Mouse (Mus musculus) Patski (cell line): Measurements from ENCODE around the gene Dtx2. TPM values are rescaled to one million over a fixed set of nuclear protein-coding genes. Genes with fewer than 3 reads are reported as not detected.
"Not testable (repeated sequence)": the region's sequence is repeated elsewhere in the genome, so short reads cannot be mapped to it uniquely, and the experiment has no call there.

Source experiments
- ATAC-seq: fragments of 100-300 bp; one replicate; pipeline ENCODE4 v1.8.0; 2021
- CTCF ChIA-PET: fragments of 350-600 bp; sonication (Branson Sonifier 250); formaldehyde crosslinking; loops from one replicate; lab custom pipeline; 2022; ENCODE audit warnings: inconsistent platforms; lab: Charles Lee
- POLR2A ChIA-PET: fragments of 350-600 bp; sonication (Branson Sonifier 250); formaldehyde crosslinking; loops from one replicate; lab custom pipeline; 2022; ENCODE audit warnings: antibody characterized with exemption, inconsistent platforms; lab: Charles Lee
- DNase-seq: peaks from one replicate; pipeline ENCODE4 v3.0.0-alpha.2; 2011; ENCODE audit warnings: low read depth, low spot score
- H3K27me3 ChIP-seq: fragments of 371-371 bp; one replicate; pipeline ENCODE4 v1.5.1; 2021
- CTCF ChIP-seq: fragments of 100-300 bp; IDR thresholded peaks from one replicate; pipeline ENCODE4 v1.5.1; 2021
- in situ Hi-C: fragments of 300-500 bp; cut with MboI; formaldehyde crosslinking; loops from 3 replicates; pipeline ENCODE4 v1.11.1; 2018; ENCODE audit warnings: low pct_unique_long_range_greater_than_20kb, mixed read lengths
- polyA plus RNA-seq: library from polyadenylated mRNA; unstranded; gene quantifications from one replicate; pipeline ENCODE4 v1.2.3, GENCODE M21; 2021

The Dtx2 gene
- polyA plus RNA-seq, 1 experiment from 2014 or later = 22.2 TPM

DNA sequence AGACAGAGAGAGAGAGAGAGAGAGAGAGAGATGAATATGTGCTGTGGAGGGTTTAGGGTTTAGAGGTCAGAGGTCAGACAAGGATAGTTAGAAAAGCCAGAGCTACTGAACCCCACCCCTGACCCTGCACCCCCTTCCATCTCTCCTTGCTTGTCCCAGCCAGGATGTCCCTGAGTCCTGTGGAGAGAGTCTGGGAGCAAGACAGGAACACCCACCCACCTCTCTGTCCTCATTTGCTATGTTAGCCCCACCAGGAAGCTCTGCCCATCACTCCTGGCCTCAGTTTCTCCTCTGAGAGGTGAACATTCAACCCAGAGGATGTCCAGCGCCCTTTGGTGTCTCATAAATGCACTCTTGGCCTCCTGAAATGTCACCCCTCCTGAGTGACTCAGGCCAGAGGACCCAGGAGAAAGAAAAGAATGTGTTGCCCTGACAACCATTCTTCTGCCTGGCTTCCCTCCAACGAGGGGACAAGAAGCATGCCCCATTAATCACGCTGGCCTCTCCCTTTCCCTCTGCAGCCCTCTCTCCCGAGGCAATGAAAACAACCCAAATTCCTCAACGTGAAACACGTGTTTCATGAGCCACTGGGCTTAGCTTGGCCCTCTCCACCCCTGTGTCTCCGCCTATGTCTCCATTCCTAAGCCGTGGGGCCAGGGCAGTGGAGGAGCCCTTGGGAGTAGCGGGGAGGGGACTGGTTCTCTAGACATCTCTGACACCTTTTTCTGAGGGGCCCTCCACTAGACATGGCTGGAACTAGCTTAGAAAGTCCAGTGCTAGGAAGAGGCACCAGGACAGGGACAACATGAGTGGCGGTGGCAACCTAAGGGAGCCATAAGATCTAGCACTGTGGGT lies 56.9 kb downstream of the Dtx2 start:
- H3K27me3 ChIP-seq = no peaks in the 10 kb centered on the region
- no peak for TF ChIP-seq CTCF
- ChIA-PET POLR2A (interaction anchor here (0.6 to 2.1 kb wide), 4 partner anchors 32 to 311 kb away, joined by 3 to 4 read pairs (median 3); partner anchors contain the start of gene Orai2), CTCF (interaction anchor here (1.3 to 4.9 kb wide), 3 partner anchors 10 to 174 kb away, joined by 3 to 35 read pairs (median 4); no protein-coding TSS in a partner anchor)
- in situ Hi-C loops = no loop called here
- DNase-seq (peak; percentile 100), ATAC-seq (peak; percentile 86)

DNA sequence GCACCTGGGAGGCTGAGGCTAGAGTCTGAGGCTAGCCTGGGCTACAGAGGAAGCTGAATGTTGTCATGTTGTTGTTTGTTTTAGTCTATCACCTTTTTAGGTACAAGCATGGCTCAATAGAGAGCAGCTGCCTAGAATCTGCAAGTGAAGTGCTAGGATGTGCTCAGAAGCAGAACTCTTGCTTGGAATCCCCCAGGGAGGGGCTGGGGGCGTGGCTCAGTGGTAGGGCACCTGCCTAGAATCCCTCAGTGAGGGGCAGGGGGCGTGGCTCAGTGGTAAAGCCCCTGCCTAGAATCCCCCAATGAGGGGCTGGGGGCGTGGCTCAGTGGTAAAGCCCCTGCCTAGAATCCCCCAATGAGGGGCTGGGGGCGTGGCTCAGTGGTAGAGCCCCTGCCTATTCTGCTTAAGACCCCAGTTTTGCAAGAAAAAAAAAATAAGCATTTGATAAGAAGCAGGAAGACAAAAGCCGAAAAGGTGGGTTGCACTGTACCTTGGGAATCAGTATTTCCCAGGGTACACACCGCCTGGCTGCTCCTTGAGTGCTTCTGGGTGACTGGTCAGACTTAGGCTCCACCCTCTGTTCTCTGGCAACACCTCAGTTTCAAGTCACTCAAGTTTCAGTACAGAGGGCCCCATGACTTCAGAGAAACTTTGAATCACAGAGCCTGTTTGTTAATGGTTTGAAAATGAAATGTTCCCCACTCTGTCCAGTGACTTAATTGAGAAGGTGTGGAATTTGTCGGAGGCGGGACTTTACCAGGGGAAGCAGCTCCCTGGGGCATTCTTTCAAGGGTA lies 58.5 kb downstream of the Dtx2 start:
- ChIA-PET CTCF (interaction anchor here (0.8 to 4.9 kb wide), 3 partner anchors 8 to 66 kb away, joined by 3 to 35 read pairs (median 3); no protein-coding TSS in a partner anchor), POLR2A (interaction anchor here (0.7 kb wide), 1 partner anchor 36 kb away, joined by 4 read pairs; no protein-coding TSS in a partner anchor)
- peak; percentile 42 for ATAC-seq
- no peak for TF ChIP-seq CTCF
- in situ Hi-C loops = no loop called here
- DNase-seq = peak; percentile 91
- no peaks in the 10 kb centered on the region for H3K27me3 ChIP-seq

DNA sequence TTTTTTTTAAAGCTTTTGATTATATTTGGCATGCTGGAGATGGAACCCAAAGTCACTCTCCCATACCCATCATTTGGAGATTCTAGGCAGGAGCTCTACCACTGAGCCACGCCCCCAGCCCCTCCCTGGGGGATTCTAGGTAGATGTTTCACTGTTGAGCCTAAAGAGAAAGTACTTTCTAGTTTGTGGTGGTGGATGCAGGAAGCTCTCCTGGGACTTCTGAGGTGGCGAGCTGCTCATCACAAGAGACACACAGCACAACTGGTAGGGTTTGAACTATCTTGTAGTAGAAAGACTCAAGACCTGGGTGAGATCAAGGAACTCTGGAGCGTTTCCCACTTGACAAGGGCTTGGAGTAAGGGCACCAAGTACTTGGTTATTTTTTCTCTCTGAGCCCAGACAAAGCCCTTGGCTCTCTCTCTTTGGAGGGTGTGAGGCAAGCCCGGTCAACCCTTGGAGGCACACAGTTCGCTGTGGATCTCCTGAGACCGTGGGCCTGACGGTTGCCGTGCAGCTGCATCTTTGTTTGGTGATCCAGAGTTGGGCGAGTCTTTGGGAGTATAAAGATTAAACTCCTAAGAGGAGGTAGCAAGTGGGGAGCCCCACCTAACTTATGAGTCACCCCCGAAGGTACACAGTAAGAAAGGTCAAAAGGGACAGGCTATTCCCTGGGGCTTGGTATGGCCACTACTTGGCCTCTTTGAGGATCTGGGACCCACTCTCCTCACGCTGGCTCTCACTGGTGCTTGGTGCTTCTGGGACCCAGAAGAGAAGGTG lies 59.9 kb downstream of the Dtx2 start, which contains the start of gene Upk3bl:
TSS of gene Upk3bl (plus strand) at position 192 of the 777 bp plus-strand sequence.
- no peaks in the 10 kb centered on the region for H3K27me3 ChIP-seq
- ChIA-PET CTCF (interaction anchor here (1.0 to 1.8 kb wide), 3 partner anchors 9 to 68 kb away, joined by 3 to 7 read pairs (median 4); no protein-coding TSS in a partner anchor), POLR2A (interaction anchor here (0.6 kb wide), 1 partner anchor 127 kb away, joined by 3 read pairs; no protein-coding TSS in a partner anchor)
- TF ChIP-seq CTCF = no peak
- DNase-seq (no peak), ATAC-seq (no peak)
- in situ Hi-C loops = no loop called here

DNA sequence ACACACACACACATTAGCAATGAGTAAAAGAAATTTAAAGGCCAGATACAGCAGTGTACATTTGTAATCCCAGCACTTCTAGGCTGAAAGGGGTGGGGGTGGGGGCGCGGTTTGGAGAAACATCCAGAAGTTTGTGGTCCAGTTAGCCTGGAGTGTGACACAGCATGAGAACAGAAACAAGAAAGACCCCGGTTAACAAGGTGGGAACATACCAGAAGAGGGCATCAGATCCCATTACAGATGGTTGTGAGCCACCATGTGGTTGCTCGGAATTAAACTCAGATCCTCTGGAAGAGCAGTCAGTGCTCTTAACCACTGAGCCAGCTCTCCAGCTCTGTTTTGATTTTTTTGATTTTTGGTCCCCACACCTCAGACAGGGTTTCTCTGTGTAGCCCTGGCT lies 61.5 kb downstream of the Dtx2 start:
- TF ChIP-seq CTCF = no peak
- CTCF ChIA-PET = interaction anchor here (1.3 kb wide), 2 partner anchors 10 to 89 kb away, joined by 3 to 6 read pairs; no protein-coding TSS in a partner anchor
- POLR2A ChIA-PET = no interaction called here

DNA sequence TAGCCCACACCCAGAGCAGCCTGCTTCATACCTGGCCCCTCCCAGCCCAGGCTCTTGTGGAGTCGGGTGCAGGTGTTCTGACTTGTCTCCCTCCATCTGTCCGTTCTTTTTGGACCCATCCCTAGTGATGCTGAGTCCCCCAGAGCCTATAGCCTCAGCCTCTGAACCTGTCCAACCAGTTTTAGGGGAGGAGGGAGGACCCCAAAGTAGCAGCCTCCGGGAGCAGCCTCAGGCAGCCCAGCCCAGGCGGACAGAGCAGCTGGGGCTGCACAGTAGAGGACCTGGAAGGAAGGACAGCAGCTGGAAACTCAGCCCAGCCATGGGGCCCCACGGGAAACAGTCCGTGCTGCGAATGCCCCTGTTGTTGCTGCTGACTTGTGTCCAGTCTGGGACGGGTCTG lies 62.5 kb downstream of the Dtx2 start:
- CTCF ChIA-PET = interaction anchor here (0.8 to 1.3 kb wide), 3 partner anchors 11 to 90 kb away, joined by 3 to 6 read pairs (median 3); no protein-coding TSS in a partner anchor
- DNase-seq (no peak), ATAC-seq (no peak)
- no peaks in the 10 kb centered on the region for H3K27me3 ChIP-seq
- in situ Hi-C loops = no loop called here
- POLR2A ChIA-PET = interaction anchor here (0.6 kb wide), 1 partner anchor 10 kb away, joined by 3 read pairs; no protein-coding TSS in a partner anchor
- TF ChIP-seq CTCF = no peak

More for the DNA sequence above, 61.5 kb downstream of the Dtx2 start:
- ATAC-seq (no peak), DNase-seq (no peak)
- no peaks in the 10 kb centered on the region for H3K27me3 ChIP-seq
- in situ Hi-C loops = no loop called here

DNA sequence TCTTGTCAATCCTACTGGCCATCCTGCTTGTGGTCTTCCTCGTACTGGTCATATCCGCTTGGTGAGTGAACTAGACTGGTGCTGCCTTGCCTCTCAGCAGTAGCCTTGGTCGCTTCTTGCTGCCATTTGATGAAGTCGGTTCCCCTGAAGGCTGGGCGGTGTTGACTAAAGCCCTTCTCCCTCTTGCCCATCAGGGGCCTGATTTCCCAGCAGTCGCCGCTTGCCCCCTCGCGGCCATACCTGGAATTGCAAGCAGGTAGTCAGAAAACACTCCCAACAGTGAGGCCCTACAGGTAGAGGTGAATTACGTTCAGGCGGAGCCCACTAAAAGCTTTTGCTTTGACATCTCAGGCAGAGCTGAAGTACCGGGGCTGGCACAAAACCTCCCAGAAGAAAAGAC lies 67.0 kb downstream of the Dtx2 start:
- no peaks in the 10 kb centered on the region for H3K27me3 ChIP-seq
- POLR2A ChIA-PET = no interaction called here
- in situ Hi-C loops = no loop called here
- peak; percentile 99 for TF ChIP-seq CTCF
- ATAC-seq = peak; percentile 36
- CTCF ChIA-PET = interaction anchor here (0.6 to 3.5 kb wide), 16 partner anchors 11 to 184 kb away, joined by 3 to 46 read pairs (median 3); no protein-coding TSS in a partner anchor
- DNase-seq = no peak

DNA sequence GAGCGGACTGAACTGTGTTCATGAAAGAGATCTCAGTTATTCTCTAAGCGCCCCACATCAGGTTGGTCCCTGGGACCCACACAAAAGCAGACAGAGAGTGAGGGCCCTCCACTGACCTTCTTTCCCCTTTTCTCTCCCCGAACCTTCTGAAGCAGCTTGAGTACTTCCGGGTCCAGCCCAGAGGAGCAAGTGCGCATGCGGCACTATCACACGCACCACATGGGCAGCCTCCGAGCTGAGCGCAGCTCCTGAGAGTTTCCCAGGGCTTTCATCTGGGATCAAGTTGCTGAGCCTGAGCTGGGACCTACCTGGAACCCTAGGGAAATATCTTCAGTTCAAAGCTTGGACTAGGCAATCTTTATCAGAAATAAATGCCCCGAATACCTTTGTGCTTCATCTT lies 69.3 kb downstream of the Dtx2 start:
- H3K27me3 ChIP-seq = no peaks in the 10 kb centered on the region
- TF ChIP-seq CTCF = no peak
- DNase-seq = no peak
- POLR2A ChIA-PET = no interaction called here
- in situ Hi-C loops = no loop called here
- no peak for ATAC-seq
- CTCF ChIA-PET = interaction anchor here (1.2 to 1.7 kb wide), 2 partner anchors 19 to 78 kb away, joined by 3 read pairs; no protein-coding TSS in a partner anchor

DNA sequence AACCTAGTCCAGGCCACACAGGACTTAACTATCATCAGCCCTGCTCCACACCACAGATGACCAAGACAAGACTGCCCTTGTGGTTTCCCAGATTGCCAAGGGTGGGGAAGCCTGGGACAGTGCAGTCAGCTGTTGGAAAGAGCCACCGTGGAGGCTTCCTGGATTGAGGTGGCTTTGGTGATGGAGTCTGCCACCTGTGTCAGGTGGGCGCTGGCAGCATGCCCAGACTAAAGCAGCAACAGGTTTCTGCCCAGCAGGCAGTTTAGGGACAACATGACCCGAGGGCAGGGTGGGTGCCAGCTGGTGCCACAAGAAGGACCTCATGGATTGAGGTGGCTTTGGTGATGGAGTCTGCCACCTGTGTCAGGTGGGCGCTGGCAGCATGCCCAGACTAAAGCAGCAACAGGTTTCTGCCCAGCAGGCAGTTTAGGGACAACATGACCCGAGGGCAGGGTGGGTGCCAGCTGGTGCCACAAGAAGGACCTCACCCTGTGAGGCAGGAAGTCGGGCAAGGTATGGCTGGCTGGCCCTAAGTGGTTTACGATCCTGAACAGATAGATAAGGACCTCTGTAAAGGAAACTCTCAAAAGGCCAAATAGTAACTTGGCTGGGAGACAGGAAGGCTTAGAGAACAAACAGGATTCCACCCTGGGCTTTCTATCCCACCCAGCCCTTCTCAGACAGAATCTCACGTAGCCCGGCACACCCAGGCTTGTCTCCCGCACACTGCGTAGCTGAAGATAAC lies 72.0 kb downstream of the Dtx2 start:
- ATAC-seq, DNase-seq, POLR2A ChIA-PET, H3K27me3 ChIP-seq, in situ Hi-C loops: not testable (repeated sequence)
- CTCF ChIA-PET = interaction anchor here (1.2 to 3.0 kb wide), 2 partner anchors 20 to 79 kb away, joined by 3 to 9 read pairs; no protein-coding TSS in a partner anchor

DNA sequence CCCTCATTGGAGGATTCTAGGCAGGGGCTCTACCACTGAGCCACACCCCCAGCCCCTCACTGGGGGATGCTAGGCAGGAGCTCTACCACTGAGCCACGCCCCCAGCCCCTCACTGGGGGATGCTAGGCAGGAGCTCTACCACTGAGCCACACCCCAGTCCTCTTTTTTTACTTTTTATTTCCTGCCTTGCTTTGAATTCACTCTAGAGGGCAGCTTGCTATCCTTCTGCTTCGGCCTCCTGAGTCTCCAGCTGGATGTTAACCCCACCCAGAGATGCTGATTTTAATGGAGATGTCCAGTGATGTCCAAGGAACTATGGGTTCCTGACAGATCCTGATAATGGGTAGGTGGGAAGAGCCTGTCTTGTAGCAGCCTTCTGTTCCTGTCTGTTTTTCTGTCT lies 74.8 kb downstream of the Dtx2 start:
- no peak for DNase-seq
- ChIA-PET POLR2A (interaction anchor here (0.8 kb wide), 1 partner anchor 26 kb away, joined by 4 read pairs; no protein-coding TSS in a partner anchor), CTCF (no interaction called here)
- ATAC-seq = no peak
- TF ChIP-seq CTCF = no peak
- H3K27me3 ChIP-seq = no peaks in the 10 kb centered on the region
- in situ Hi-C loops = no loop called here
